Mouse (Mus musculus): Measurements from ENCODE around the gene Myo1c.
"Not testable (repeated sequence)": the region's sequence is repeated elsewhere in the genome, so short reads cannot be mapped to it uniquely, and the experiment has no call there.

Myo1c gene

GRCm38 (mm10) chr11:75669853-75670200 is 19.5 kb downstream of the Myo1c start:
- DNase-seq, result no peak

GRCm38 (mm10) chr11:75671426-75672180 is 21.3 kb downstream of the Myo1c start:
- no peak for DNase-seq

- no peak for DNase-seq
Observed at GRCm38 (mm10) chr11:75673411-75673810, 23.1 kb downstream of the Myo1c start.

GRCm38 (mm10) chr11:75674875-75675274 is 24.6 kb downstream of the Myo1c start:
- no peak for DNase-seq

- DNase-seq, result no peak
Observed at GRCm38 (mm10) chr11:75677881-75678746, 27.8 kb downstream of the Myo1c start.

GRCm38 (mm10) chr11:75678747-75679438 is 28.6 kb downstream of the Myo1c start, which contains the start of gene Crk:
Crk (plus strand) TSS chr11:75679259.
- DNase-seq, result peak; percentile 98

GRCm38 (mm10) chr11:75679439-75680171 is 29.3 kb downstream of the Myo1c start:
- peak; percentile 56 for DNase-seq

- no peak for DNase-seq
Observed at GRCm38 (mm10) chr11:75684462-75684861, 34.2 kb downstream of the Myo1c start.

- DNase-seq, result no peak
Observed at GRCm38 (mm10) chr11:75684956-75685355, 34.7 kb downstream of the Myo1c start.

- no peak for DNase-seq
Observed at GRCm38 (mm10) chr11:75687343-75687993, 37.2 kb downstream of the Myo1c start.

- DNase-seq, result no peak
Observed at GRCm38 (mm10) chr11:75688132-75688531, 37.8 kb downstream of the Myo1c start.

- no peak for DNase-seq
Observed at GRCm38 (mm10) chr11:75689977-75690376, 39.7 kb downstream of the Myo1c start.

GRCm38 (mm10) chr11:75691047-75691446 is 40.7 kb downstream of the Myo1c start:
- no peak for DNase-seq

GRCm38 (mm10) chr11:75693570-75693969 is 43.3 kb downstream of the Myo1c start:
- no peak for DNase-seq

- not testable (repeated sequence) for DNase-seq
Observed at GRCm38 (mm10) chr11:75697464-75697863, 47.2 kb downstream of the Myo1c start.

GRCm38 (mm10) chr11:75700557-75700956 is 50.3 kb downstream of the Myo1c start:
- no peak for DNase-seq

- DNase-seq, result no peak
Observed at GRCm38 (mm10) chr11:75702761-75703160, 52.5 kb downstream of the Myo1c start.

GRCm38 (mm10) chr11:75703748-75704147 is 53.4 kb downstream of the Myo1c start:
- DNase-seq, result no peak

- no peak for DNase-seq
Observed at GRCm38 (mm10) chr11:75713949-75714348, 63.6 kb downstream of the Myo1c start.

- no peak for DNase-seq
Observed at GRCm38 (mm10) chr11:75715556-75715955, 65.3 kb downstream of the Myo1c start.

GRCm38 (mm10) chr11:75716661-75717325 is 66.5 kb downstream of the Myo1c start:
- DNase-seq, result no peak

- no peak for DNase-seq
Observed at GRCm38 (mm10) chr11:75722339-75722738, 72.0 kb downstream of the Myo1c start.
